Mouse (Mus musculus) embryonic fibroblast, embryonic 13.5 days (primary cell): ENCODE data around the gene Gm27029.
A peak's percentile ranks its signal among the peaks of the same experiment; 100 is the strongest.

ENCODE experiments used
- CTCF ChIP-seq: IDR thresholded peaks from 2 replicates; pipeline ENCODE4 v1.5.1; 2011; ENCODE audit warnings: mild to moderate bottlenecking, control low read depth, low read length, moderate library complexity, borderline replicate concordance; ENCODE audit not compliant: insufficient read depth
- POLR2A ChIP-seq: IDR thresholded peaks from 2 replicates; pipeline ENCODE4 v1.6.1; 2011; ENCODE audit warnings: low read depth, mild to moderate bottlenecking, control low read depth, low read length, moderate library complexity

GRCm38 (mm10) chr11:101468263-101468688, 43.7 kb upstream of the Gm27029 start:
- TF ChIP-seq CTCF (no peak), POLR2A (peak; percentile 5; the same call in 1 of the 2 replicates)
